Mouse (Mus musculus) granulocyte monocyte progenitor cell, adult 5-6 weeks (primary cell): ENCODE measurements at regions not wholly inside any gene's neighbourhood (a gene's known extent, or its start where the extent isn't known, plus 50 kb on each side); places are given as distances from the start of the nearest gene placed in this dataset.
"Not testable (repeated sequence)": the region's sequence is repeated elsewhere in the genome, so short reads cannot be mapped to it uniquely, and the experiment has no call there.

Experiments
- ATAC-seq: replicated peaks from 2 replicates; pipeline ENCODE4 v1.8.0; 2016; ENCODE audit warnings: mild to moderate bottlenecking, moderate TSS enrichment, inconsistent platforms; ENCODE audit not compliant: poor library complexity, severe bottlenecking

- no peak for ATAC-seq
These were observed 125.1 kb upstream of the Haao start for GRCm38 (mm10) chr17:83972874-83973273.

DNA sequence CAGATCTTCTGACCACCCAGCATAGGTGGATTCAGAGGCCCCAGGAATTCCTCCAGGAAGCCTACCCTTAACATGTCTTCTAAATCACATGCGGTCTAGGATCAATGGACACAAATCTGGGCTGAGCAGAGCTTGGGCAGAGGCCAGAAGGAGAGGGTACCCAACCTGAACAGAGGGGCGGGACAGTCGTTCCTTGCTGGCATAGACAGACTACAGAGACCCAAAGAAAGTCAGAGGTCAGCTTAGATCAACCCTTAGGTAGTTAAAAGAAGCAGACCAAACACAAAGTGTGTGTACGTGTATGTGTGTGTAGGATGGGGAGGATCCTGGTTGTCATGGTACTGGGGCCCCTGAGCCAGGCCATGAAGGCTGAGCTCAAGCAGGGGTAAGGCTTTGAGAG is 124.7 kb upstream of the Haao start:
- ATAC-seq = no peak

DNA sequence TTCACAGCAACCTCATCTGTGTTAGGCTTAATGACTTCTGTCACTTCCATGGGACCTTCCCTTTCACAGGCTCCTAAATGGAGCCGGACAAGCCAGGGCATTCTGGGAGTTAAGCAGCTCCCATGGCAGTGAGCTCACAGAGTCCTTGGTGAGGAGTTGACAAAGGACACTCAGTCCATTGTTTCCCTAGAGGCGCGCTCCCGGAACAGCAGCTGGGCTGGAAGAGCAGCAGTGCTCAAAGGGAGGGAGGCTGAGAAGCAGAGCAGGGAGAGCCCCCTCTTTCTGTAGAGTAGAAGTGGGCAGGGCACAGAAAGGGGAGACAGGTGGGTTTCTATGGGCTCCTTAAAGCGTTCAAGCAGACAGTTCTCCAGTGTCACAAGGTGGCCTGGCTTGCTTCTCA is 124.3 kb upstream of the Haao start:
- no peak for ATAC-seq

DNA sequence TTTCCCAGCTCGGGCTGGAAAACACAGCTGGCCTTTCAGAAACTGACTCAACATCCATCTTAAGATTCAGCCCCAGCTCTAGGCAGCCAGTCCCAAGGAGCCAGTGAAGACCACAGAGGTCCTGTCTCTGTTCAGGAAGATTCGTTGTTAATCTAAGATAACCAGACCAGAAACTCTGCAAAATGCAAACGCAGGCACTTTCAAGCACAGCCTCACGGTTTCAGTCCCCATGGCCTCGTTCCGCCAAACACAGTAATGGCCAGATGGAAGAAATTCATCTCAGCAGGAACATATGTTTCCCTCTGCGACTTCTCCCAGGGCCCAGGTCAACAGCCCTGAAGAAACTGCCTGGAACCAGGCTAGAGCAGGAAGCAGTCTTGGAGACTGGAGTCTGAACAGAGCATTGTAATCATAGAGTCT is 121.7 kb upstream of the Haao start:
- no peak for ATAC-seq

DNA sequence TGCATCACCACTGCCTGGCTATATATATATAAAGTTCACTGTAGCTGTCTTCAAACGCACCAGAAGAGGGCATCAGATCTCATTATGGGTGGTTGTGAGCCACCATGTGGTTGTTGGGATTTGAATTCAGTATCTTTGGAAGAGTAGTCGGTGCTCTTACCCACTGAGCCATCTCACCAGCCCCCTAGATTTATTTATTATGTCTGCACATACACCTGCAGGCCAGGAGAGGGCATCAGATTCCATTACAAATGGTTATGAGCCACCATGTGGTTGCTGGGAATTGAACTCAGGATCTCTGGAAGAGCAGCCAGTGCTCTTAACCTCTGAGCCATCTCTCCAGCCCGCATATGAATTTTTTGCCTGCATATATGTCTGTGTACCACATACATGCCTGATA is 120.4 kb upstream of the Haao start:
- not testable (repeated sequence) for ATAC-seq

- ATAC-seq = no peak
These were observed 119.2 kb upstream of the Haao start for GRCm38 (mm10) chr17:83967007-83967406.

DNA sequence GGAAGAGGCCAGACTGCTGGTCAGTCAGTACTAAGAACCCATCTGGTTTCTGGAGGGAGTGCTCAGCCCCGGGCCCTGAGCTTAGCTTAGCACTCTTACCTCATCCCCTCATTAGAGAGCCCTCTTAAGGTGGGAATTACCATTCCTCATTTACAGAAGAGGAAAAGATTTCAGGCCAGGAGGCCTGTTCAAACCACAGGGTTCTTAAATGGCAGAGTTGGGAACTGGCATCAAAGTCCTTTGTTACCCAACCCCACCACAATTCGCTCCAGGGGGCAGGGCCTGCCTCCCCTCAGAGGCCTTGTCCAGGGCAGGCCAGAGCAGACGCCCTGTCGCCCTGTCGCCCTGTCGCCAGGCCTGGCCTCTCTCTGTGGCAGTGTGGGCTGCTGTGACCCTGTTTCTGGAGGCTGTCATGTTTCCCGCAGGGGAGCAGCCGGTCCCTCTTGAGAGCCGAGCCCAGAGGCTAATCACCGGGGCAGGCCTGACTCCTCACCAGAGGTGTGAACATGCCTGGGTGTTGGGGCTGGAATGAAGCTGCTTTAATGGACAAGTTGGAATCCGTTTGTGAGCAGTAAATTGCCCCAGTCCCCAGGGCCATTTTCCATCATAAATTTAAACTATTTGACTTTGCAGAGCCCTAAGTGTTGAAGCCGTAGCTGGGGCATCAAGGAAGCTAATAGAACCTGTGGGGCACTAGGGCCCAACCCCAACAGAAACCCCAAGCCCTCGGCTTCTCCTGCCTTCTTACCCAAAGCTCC is 116.9 kb upstream of the Haao start:
- peak; percentile 57 for ATAC-seq

DNA sequence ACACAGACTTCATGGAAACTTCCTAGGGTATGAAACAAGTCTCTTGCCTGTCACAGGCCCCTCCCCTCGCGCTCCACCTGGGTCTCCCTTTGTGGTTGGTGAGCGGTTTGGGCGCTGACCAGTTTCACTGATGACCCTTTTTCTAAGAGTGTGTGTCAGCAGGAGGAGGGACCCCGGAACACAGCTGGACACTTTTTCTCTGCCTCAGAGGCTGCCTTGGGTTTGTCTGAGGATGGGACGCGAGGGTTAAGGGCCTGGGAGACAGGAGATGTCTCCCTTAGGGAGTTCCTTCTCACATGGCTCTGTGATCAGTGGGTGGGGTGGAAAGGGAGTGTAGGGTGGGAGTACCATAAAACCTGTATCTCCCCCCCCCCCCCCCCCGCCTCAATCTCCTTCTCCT is 115.8 kb upstream of the Haao start:
- ATAC-seq = peak; percentile 23

DNA sequence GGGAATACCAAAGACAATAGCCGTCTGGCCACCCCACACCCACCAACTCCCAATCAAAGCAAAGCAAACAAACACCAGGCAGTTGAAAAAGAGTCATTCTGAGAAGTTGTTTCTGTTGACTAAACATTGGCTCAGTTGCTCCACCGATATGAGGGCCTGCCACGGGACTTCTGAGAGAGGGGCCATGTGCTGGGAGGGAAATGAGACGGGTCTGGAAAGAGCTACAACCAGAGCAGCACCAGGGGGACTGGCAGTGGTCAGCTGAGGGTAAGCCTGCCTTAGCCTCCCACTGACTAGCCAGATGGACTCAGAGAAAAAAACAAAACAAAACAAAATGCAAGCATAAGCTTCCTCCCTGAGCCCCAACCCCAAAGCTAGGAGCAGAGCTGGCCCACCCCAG is 115.1 kb upstream of the Haao start:
- ATAC-seq = no peak

- ATAC-seq = peak; percentile 57
These were observed 114.4 kb upstream of the Haao start for GRCm38 (mm10) chr17:83962126-83962525.

- ATAC-seq = no peak
These were observed 113.1 kb upstream of the Haao start for GRCm38 (mm10) chr17:83960821-83961220.

- no peak for ATAC-seq
These were observed 112.4 kb upstream of the Haao start for GRCm38 (mm10) chr17:83960158-83960557.

DNA sequence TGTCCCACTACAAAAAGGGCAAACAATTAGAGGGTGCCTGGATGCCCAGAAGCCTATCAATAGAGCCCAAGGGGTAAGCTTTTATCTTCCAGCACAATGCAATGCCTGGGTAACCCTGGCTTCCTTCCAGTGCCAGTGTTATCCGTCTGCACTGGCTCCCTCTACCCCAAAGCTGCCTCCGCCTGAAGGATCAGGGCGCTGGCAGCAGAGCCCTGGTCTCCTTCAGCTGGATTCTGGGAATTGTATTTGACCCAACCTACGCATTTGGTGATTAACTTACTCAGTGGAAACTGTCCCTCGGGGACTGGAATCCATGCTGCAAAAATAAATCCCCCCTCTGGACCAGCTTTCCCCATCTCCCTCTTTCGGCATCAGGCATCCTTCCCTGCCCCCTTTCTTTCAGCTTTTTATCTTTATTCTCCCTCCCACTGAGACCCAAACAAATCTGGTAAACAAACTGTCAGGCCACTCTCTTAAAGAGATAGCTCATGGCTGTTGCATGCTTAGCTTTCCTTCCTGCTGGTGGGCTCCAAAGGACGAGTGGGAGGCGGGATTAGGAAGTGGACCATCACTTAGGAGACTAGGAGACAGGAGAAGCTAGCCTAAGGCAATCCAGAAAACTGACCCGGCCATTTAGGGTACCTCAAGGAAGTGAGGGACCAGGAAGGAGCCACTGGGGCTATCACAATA is 111.5 kb upstream of the Haao start:
- ATAC-seq = no peak

GRCm38 (mm10) chr17:83958706-83959105 is 110.9 kb upstream of the Haao start:
- no peak for ATAC-seq

DNA sequence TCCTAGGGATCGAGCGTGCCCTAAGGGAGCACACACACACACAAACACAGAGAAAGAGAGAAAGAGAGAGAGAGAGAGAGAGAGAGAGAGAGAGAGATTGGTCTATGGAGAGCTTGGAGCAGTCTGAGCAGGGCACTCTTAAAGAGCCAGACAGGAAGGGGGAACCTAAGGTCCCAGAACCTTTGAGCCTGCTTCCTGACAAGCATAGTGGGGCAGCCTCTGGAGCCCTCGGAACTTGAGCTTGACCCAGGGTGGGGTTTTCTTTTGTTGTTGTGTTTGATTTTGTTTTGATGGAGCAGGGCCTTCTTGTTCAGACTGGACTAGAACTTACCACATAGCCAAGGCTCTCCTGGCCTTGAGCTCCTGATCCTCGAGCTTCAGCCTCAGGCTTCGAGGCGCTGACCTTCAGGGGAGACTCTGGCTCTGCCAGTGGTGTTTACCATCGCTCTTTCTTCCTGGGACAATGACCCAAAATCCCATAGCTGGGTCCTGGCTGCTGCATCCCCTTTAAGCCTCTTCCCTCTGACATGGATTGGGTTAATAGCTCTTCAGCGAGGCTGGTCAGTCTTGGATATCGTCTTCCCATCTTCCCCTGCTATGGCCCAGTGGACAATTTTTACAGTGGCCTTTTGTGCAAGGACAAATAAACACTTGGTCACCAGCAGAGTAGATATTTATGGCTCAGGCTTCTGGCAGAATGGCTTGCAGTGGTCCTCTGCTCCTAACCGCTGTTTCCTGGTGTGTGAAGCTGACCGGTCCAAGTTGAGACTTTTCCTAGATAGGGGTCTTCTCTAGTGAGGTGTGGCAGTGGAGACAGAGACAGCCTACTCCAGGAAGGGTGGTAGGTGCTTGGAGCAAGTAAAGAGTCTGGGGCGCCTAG is 110.1 kb upstream of the Haao start:
- no peak for ATAC-seq

DNA sequence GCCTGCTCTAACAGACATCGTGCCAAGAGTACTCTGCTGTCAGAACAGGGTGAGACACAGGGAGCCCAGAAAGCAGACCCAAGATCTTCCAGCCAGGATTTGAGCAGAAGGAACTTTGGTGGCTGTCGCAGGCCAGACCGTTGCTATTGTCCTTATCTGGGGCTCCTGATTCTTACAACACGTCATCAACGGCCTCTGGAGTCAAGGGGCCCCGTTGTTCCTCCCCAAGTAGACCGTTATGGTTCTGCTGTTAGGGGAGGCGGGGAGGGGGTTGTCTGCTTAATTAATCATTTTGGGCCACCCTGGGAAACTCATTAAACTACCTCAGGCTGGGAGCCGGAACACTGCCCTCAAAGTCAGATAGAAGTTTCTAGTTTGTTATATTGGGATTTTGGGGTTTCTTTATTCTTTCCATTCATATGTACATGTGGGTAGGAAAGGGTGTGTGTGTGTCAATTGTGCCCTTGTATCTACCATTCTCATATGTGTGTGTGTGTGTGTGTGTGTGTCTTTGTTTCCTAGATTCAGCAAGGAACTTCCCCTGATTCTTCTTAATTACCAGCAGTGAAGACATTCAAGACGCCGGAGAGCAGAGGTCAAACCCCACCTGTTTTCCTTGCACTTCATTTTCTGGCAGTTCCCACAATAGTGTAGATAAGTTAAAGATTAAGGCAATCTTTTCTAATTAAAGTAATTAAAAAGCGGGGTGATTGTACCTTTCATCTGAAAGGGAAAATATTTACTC is 109.2 kb upstream of the Haao start:
- ATAC-seq = peak; percentile 45

DNA sequence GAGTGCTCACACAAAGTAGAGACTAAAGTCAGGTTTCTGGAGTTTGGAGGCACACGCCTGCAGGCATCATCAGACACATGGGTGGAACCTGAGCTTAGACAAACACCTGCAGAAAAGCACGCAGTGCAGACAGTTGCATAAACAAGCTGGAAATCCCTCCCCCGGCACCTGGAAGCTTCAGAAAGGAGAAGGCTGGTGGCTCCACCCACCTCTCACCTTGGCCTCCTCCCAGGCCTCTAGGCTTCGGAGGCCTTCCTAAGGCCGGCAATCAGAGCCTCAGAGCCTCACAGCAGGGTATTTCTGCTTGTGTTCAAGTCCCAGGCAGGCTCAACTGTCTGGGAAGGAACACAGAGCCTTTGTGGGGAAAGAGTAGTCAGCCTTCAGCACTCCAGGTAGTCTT is 108.2 kb upstream of the Haao start:
- ATAC-seq = no peak

DNA sequence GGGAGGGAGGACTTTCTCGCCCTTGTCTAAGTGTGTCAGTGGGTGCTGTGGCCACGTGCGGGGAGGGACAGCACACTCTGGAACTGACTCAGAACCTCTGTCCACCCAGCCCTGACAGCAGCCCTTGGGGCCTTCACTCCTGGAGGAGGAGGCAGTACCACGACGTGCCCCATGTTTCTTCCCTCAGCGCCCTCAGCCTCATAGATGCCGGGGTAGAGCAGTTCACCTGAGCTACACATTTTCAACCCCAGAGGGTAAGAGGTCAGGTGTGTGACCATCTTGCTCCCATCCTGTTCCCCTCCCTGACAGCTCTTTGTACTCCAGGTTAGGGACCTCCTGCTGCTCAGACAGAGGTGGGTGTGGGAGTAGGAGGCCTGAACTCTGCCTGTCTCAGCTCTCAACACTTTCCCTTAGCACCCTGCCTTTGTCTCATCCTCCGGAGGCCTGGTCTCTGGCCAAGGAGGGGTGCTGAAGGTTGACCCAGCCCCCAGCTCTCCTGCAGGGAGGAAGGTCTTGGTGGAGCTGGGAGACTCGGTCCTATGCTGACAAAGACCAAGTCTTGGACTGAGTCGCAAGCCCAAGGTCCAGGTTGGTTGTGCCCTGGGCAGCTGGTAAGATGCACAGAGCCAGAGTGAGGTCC is 107.4 kb upstream of the Haao start:
- ATAC-seq = no peak

DNA sequence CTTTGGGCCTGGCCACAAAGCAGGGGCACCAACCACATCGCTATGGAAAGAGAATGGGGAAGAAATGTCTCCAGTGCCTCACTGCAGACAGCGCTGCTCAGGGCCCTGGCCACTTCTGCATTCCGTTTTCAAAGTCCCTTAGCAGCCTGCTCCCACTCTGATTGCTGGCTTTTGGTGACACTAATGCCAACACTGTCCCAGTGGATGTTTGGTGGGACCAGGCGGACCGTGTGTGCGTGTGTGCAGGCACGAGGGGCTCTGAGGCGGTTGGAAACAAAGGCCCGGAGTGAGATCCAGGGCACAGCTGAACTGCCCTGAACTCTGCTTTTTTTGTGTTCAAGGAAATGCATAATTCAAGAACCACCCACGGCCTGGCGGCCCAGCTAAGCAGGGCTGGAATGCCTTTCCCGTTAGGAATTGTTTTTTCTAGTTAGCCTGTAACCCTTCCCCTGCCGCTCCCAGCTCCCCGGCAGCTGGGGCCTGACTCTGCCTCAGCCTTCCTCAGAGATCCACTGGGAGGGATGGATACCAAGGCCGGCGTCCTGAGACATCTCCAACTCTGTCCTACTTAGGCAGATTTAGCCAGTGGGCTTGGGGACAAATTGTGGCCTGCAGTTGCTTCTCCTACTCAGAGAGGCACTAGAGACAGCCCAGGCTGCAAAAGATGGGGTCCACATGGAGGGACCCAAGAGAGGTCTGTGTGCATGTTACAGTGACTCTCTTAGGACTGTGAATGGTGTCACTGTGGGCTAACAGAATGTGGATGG is 106.7 kb upstream of the Haao start:
- peak; percentile 82 for ATAC-seq
